Mouse (Mus musculus): ENCODE data around the gene Atp6v1g2. TPM values are rescaled to one million over a fixed set of nuclear protein-coding genes. Genes with fewer than 3 reads are reported as not detected.

The Atp6v1g2 gene
- polyA plus RNA-seq, 1 experiment from 2014 or later = 122 TPM

DNA sequence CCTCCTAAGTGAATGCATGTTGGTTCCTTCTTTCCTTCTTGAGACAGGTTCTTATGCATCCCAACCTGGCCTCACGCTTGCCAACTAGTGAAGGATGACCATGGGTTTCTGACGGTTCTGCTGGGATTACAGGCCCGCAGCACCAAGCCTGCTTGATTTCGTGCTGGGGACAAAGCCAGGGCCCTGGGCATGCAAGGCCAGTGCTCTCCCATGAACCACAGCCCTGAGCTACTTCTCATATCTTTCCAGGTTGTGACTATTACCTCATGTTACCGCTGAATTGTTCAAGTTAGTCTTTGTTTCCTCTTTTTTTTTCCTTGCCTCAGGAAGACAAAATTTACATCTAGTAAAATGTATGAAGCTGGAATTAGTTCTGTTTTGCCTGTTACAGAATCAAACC is 40.5 kb upstream of the Atp6v1g2 start:
- 87% methylated on average over 5 of the region's 5 CpGs for WGBS
- no peak for ATAC-seq (ENCODE audit: low FRiP score)
- no peak overlapping the region for H3K4me3 ChIP-seq (replicated peaks; ENCODE audit: low read length)
- no peaks in the 10 kb centered on the region for H3K36me3 ChIP-seq (replicated peaks; ENCODE audit: control insufficient read depth, insufficient read depth)
- H3K9ac ChIP-seq = no peak overlapping the region
- peaks cover 9% of the 10 kb centered on the region; the same call in 1 of the 2 replicates for H3K4me1 ChIP-seq (replicated peaks; ENCODE audit: control insufficient read depth, insufficient read depth, low read length)
- H3K27ac ChIP-seq = no peak overlapping the region
- no peak overlapping the region for H3K4me2 ChIP-seq (replicated peaks)
- H3K27me3 ChIP-seq (ENCODE audit: control insufficient read depth, insufficient read depth, low read length) = peaks cover 27% of the 10 kb centered on the region
- H3K9me3 ChIP-seq (ENCODE audit: control insufficient read depth, low read length) = no peaks in the 10 kb centered on the region
- DNase-seq (ENCODE audit: low spot score) = no peak

DNA sequence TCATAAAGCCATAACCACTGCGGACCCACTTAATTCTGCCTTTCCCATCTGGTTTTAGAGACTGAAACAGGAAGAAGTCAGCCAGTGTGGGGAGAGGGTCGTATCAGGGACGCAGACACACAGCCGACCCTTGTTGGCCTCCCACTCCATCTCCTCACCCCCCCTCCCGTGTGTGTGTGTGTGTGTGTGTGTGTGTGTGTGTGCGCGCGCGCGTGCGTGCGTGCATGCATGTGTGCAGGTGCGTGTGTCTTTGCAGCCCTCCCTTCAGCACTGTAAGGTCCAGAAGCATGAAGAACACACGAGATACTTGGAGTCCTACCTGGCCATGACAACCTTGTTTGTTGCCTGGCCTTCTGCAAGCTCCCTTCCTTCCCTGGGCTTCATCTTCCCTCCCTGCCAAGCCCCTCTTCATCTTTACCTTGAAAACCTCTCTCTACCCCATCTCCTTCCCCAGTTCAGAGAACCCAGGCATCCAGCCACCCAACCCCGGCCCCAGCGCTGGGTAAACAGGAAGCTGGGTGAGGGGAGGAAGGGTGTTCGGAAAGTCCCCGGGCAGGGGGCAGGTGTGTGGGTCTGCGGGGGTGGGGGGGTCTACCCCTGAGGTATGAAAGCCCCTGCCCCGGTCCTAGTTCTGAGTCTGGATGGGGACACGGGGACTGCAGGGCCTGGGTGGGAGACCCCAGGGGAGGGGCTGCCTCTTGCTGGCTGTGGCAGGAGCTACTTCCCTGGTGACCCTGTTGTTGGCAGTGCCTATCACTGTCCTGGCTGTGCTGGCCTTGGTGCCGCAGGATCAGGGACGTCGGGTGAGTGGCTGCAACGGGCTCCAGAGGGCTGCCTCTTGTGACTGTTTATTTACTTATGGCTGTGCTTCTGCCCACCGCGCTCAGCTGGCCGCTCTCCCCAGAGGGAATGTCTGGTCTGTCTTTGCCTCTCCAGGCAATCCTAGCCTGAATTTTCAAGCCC is 39.3 kb upstream of the Atp6v1g2 start, which contains the start of gene Ltb:
Gene Ltb, plus strand, starts transcription at position 559 of the 963 bp plus-strand sequence.
- no peaks in the 10 kb centered on the region for H3K36me3 ChIP-seq (replicated peaks; ENCODE audit: control insufficient read depth, insufficient read depth)
- H3K4me2 ChIP-seq (replicated peaks) = peak within 1 kb of the TSS; percentile 63; the same call in 1 of the 2 replicates
- H3K9me3 ChIP-seq (ENCODE audit: control insufficient read depth, low read length) = no peaks in the 10 kb centered on the region
- ATAC-seq (ENCODE audit: low FRiP score) = no peak
- H3K27ac ChIP-seq = no peak within 1 kb of the TSS
- H3K9ac ChIP-seq = no peak within 1 kb of the TSS
- H3K4me3 ChIP-seq (replicated peaks; ENCODE audit: low read length) = 0 out of 2 replicates have a peak within 1 kb of the TSS, but pooled peaks have one; percentile 33
- peaks cover 9% of the 10 kb centered on the region; the same call in 1 of the 2 replicates for H3K4me1 ChIP-seq (replicated peaks; ENCODE audit: control insufficient read depth, insufficient read depth, low read length)
- H3K27me3 ChIP-seq (ENCODE audit: control insufficient read depth, insufficient read depth, low read length) = peaks cover 27% of the 10 kb centered on the region
- WGBS = 71% methylated on average over 27 of the region's 28 CpGs
- no peak for DNase-seq (ENCODE audit: low spot score)

DNA sequence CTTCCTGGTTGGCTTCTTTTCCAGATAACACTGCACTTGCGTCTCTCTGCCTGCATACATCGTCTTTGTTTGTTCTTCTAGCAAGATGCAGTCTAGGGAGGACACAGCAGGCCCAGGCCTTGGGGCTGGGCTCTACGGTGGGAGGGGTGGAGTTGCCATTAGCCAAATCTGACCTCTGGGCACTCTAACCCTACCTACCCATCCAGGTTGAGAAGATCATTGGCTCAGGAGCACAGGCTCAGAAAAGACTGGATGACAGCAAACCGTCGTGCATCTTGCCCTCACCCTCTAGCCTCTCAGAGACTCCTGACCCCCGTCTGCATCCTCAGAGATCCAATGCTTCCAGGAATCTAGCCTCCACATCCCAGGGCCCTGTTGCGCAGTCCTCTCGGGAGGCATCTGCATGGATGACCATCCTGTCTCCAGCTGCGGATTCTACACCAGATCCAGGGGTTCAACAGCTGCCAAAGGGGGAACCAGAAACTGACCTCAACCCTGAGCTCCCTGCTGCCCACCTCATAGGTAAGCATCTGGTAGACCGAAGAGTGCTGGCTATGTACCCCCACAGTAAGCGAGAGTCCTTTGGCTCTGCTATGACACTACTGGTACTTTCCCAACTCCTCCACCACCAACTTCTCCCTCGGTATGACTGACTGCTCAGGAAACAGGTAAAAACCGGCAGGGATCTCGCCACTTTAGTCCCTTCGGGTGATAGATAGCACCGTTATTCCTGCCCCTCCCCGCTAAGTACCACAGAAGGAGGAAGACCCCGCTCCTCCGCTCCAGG is 38.4 kb upstream of the Atp6v1g2 start:
- peak overlapping the region; percentile 63 for H3K4me2 ChIP-seq (replicated peaks)
- ATAC-seq (ENCODE audit: low FRiP score) (peak; percentile 48; the same call in 1 of the 2 replicates), DNase-seq (ENCODE audit: low spot score) (no peak)
- peak overlapping the region; percentile 36; the same call in 1 of the 2 replicates for H3K9ac ChIP-seq
- peak overlapping the region; percentile 33; the same call in 1 of the 2 replicates for H3K4me3 ChIP-seq (replicated peaks; ENCODE audit: low read length)
- WGBS = 45% methylated on average over 19 of the region's 19 CpGs
- no peaks in the 10 kb centered on the region for H3K36me3 ChIP-seq (replicated peaks; ENCODE audit: control insufficient read depth, insufficient read depth)
- peaks cover 9% of the 10 kb centered on the region; the same call in 1 of the 2 replicates for H3K4me1 ChIP-seq (replicated peaks; ENCODE audit: control insufficient read depth, insufficient read depth, low read length)
- no peak overlapping the region for H3K27ac ChIP-seq
- H3K9me3 ChIP-seq (ENCODE audit: control insufficient read depth, low read length) = no peaks in the 10 kb centered on the region
- H3K27me3 ChIP-seq (ENCODE audit: control insufficient read depth, insufficient read depth, low read length) = peaks cover 27% of the 10 kb centered on the region

DNA sequence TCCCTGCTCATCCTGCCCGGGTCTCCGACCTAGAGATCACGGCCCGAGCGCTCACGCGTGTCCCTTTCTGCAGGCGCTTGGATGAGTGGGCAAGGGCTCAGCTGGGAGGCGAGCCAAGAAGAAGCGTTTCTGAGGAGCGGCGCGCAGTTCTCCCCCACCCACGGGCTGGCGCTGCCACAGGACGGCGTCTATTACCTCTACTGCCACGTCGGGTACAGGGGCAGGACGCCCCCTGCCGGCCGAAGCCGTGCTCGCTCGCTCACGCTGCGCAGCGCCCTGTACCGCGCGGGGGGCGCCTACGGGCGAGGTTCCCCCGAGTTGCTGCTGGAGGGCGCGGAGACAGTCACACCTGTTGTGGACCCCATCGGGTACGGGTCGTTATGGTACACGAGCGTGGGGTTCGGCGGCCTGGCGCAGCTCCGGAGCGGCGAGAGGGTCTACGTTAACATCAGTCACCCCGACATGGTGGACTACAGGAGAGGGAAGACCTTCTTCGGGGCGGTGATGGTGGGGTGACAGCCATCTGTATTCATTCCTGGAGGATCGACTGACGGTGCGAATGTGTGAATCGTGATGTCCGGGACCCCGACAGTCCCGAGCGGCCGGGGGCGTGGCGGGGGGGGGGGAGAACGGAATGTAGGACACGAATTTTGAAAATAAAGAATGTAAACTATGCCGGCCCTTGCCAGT is 37.7 kb upstream of the Atp6v1g2 start:
- peak overlapping the region; percentile 36; the same call in 1 of the 2 replicates for H3K9ac ChIP-seq
- no peaks in the 10 kb centered on the region for H3K36me3 ChIP-seq (replicated peaks; ENCODE audit: control insufficient read depth, insufficient read depth)
- ATAC-seq (ENCODE audit: low FRiP score) (peak; percentile 68; the same call in 1 of the 2 replicates), DNase-seq (ENCODE audit: low spot score) (peak; percentile 72)
- peak overlapping the region; percentile 63 for H3K4me2 ChIP-seq (replicated peaks)
- peaks cover 9% of the 10 kb centered on the region; the same call in 1 of the 2 replicates for H3K4me1 ChIP-seq (replicated peaks; ENCODE audit: control insufficient read depth, insufficient read depth, low read length)
- H3K27ac ChIP-seq = no peak overlapping the region
- H3K27me3 ChIP-seq (ENCODE audit: control insufficient read depth, insufficient read depth, low read length) = peaks cover 27% of the 10 kb centered on the region
- WGBS = 3% methylated on average over 66 of the region's 66 CpGs
- H3K4me3 ChIP-seq (replicated peaks; ENCODE audit: low read length) = peak overlapping the region; percentile 33
- H3K9me3 ChIP-seq (ENCODE audit: control insufficient read depth, low read length) = no peaks in the 10 kb centered on the region

GRCm38 (mm10) chr17:35196321-35196641 is 37.2 kb upstream of the Atp6v1g2 start:
- Histone ChIP-seq H3K27me3 (ENCODE audit: control insufficient read depth, insufficient read depth, low read length) (peaks cover 27% of the 10 kb centered on the region), H3K27ac (no peak overlapping the region)

DNA sequence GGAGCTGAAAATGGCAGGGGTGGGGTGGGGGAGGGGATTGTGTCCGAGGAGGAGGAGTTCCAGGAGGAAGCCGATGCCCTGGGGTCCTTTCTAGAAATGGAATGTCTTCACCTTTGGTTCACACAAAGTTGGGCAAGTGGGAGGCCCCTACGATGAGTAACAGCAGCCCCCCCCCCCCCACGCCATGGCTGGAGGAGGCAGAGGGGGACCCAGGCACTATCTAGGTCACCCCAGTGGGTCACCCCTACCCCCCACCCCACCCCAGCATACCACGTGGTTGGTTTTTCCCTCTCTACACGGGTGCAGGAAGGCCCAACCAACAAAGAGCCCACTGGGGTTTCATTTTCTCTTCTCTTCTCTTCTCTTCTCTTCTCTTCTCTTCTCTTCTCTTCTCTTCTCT is 36.3 kb upstream of the Atp6v1g2 start:
- no peak overlapping the region for H3K9ac ChIP-seq
- no peak for ATAC-seq (ENCODE audit: low FRiP score)
- 40% methylated on average over 4 of the region's 6 CpGs for WGBS
- peaks cover 9% of the 10 kb centered on the region; the same call in 1 of the 2 replicates for H3K4me1 ChIP-seq (replicated peaks; ENCODE audit: control insufficient read depth, insufficient read depth, low read length)
- no peak overlapping the region for H3K4me3 ChIP-seq (replicated peaks; ENCODE audit: low read length)
- H3K4me2 ChIP-seq (replicated peaks) = no peak overlapping the region
- H3K27me3 ChIP-seq (ENCODE audit: control insufficient read depth, insufficient read depth, low read length) = peaks cover 27% of the 10 kb centered on the region
- H3K36me3 ChIP-seq (replicated peaks; ENCODE audit: control insufficient read depth, insufficient read depth) = no peaks in the 10 kb centered on the region
- no peak for DNase-seq (ENCODE audit: low spot score)
- no peaks in the 10 kb centered on the region for H3K9me3 ChIP-seq (ENCODE audit: control insufficient read depth, low read length)
- no peak overlapping the region for H3K27ac ChIP-seq

More at GRCm38 (mm10) chr17:35196321-35196641, 37.2 kb upstream of the Atp6v1g2 start:
- Histone ChIP-seq H3K4me3 (replicated peaks; ENCODE audit: low read length) (peak overlapping the region; percentile 33), H3K9ac (0 out of 2 replicates have a peak overlapping the region, but pooled peaks have one; percentile 36), H3K9me3 (ENCODE audit: control insufficient read depth, low read length) (no peaks in the 10 kb centered on the region), H3K4me1 (replicated peaks; ENCODE audit: control insufficient read depth, insufficient read depth, low read length) (peaks cover 9% of the 10 kb centered on the region; the same call in 1 of the 2 replicates), H3K4me2 (replicated peaks) (peak overlapping the region; percentile 63), H3K36me3 (replicated peaks; ENCODE audit: control insufficient read depth, insufficient read depth) (no peaks in the 10 kb centered on the region)
- 36% methylated on average over 9 of the region's 9 CpGs for WGBS
- ATAC-seq (ENCODE audit: low FRiP score) (no peak), DNase-seq (ENCODE audit: low spot score) (no peak)

DNA sequence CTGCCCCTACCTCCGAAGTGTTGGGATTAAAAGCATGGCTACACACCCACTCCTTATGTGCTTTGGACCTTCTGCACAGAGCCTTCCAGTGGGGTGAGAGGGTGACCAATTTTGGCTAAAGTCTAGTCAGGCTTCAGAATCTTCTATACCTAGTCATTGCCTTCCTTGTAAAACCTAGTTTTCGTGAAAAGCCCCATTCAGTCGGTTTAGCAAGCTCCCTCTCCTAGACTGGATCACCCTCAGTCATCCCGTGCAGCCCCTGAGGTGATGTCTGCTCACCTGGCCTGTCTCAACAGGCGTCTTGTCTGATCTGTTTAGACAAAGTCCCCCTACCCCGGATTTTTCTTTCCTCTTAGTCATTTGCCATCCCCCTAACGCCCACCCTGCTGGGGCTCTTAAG is 35.4 kb upstream of the Atp6v1g2 start:
- Histone ChIP-seq H3K9me3 (ENCODE audit: control insufficient read depth, low read length) (no peaks in the 10 kb centered on the region), H3K27ac (no peak overlapping the region), H3K9ac (no peak overlapping the region), H3K36me3 (replicated peaks; ENCODE audit: control insufficient read depth, insufficient read depth) (no peaks in the 10 kb centered on the region), H3K27me3 (ENCODE audit: control insufficient read depth, insufficient read depth, low read length) (peaks cover 27% of the 10 kb centered on the region), H3K4me3 (replicated peaks; ENCODE audit: low read length) (no peak overlapping the region), H3K4me1 (replicated peaks; ENCODE audit: control insufficient read depth, insufficient read depth, low read length) (peaks cover 9% of the 10 kb centered on the region; the same call in 1 of the 2 replicates), H3K4me2 (replicated peaks) (no peak overlapping the region)
- ATAC-seq (ENCODE audit: low FRiP score) = no peak
- no peak for DNase-seq (ENCODE audit: low spot score)
- 71% methylated on average over 7 of the region's 7 CpGs for WGBS

GRCm38 (mm10) chr17:35198946-35199345 is 34.5 kb upstream of the Atp6v1g2 start:
- H3K27me3 ChIP-seq (ENCODE audit: control insufficient read depth, insufficient read depth, low read length) = peaks cover 27% of the 10 kb centered on the region
- H3K9ac ChIP-seq = no peak overlapping the region
- H3K4me3 ChIP-seq (replicated peaks; ENCODE audit: low read length) = no peak overlapping the region
- H3K4me2 ChIP-seq (replicated peaks) = no peak overlapping the region
- no peaks in the 10 kb centered on the region for H3K36me3 ChIP-seq (replicated peaks; ENCODE audit: control insufficient read depth, insufficient read depth)
- no peak overlapping the region for H3K27ac ChIP-seq
- WGBS = 27% methylated on average over 8 of the region's 8 CpGs
- ATAC-seq (ENCODE audit: low FRiP score) = no peak
- peaks cover 9% of the 10 kb centered on the region; the same call in 1 of the 2 replicates for H3K4me1 ChIP-seq (replicated peaks; ENCODE audit: control insufficient read depth, insufficient read depth, low read length)
- no peaks in the 10 kb centered on the region for H3K9me3 ChIP-seq (ENCODE audit: control insufficient read depth, low read length)
- DNase-seq (ENCODE audit: low spot score) = no peak
